Mouse (Mus musculus) hematopoietic multipotent progenitor cell, adult 10-12 weeks (in vitro differentiated cells): ENCODE measurements around the gene Cpne2. TPM values are rescaled to one million over a fixed set of nuclear protein-coding genes. Genes with fewer than 3 reads are reported as not detected.

Source experiments
- polyA plus RNA-seq: library from polyadenylated mRNA; stranded (reverse); fragments of >175 nt; gene quantifications from 2 replicates; pipeline ENCODE4 v1.2.3, GENCODE M21; 2012; ENCODE audit warnings: low replicate concordance

Cpne2 gene
- polyA plus RNA-seq, result 8.1 and 42.8 TPM in 2 replicates

GRCm38 (mm10) chr8:94532873-94533671 lies at the start of gene Cpne2:
TSS of gene Cpne2 (plus strand) at chr8:94532990.

GRCm38 (mm10) chr8:94601607-94602385 lies 69.0 kb downstream of the Cpne2 start, which contains the start of the genes Rspry1 and Fam192a:
TSS of gene Rspry1 (plus strand) at chr8:94601937.
TSS of gene Fam192a (minus strand) at chr8:94601997.

Other genes with a start within 250 kb of the Cpne2 start
- gene Slc12a3, start 203.8 kb upstream of the Cpne2 start, polyA plus RNA-seq, result 0.43 and 0.47 TPM in 2 replicates
- 141 and 148 TPM in 2 replicates for gene Herpud1, start 146.6 kb upstream of the Cpne2 start, polyA plus RNA-seq
- gene Nlrc5, start 98.6 kb upstream of the Cpne2 start, polyA plus RNA-seq, result 58.0 and 182 TPM in 2 replicates
- 5.1 and 5.3 TPM in 2 replicates for gene Rspry1, start 68.9 kb downstream of the Cpne2 start, polyA plus RNA-seq
- 20.7 and 42.0 TPM in 2 replicates for gene Fam192a, start 69.0 kb downstream of the Cpne2 start, polyA plus RNA-seq
- 22.7 and 26.4 TPM in 2 replicates for gene Arl2bp, start 133.6 kb downstream of the Cpne2 start, polyA plus RNA-seq
- gene Pllp, start 163.3 kb downstream of the Cpne2 start, polyA plus RNA-seq, result not detected in 2 replicates
- gene Ccl22, start 212.6 kb downstream of the Cpne2 start, polyA plus RNA-seq, result 1.9 and 3.2 TPM in 2 replicates
- gene Cx3cl1, start 239.0 kb downstream of the Cpne2 start, polyA plus RNA-seq, result 0.31 and 0.59 TPM in 2 replicates